Mouse (Mus musculus) urinary bladder, adult 18-20 months (tissue): ENCODE measurements around the gene Gm20721.

ENCODE experiments used
- DNase-seq, 2 experiments: peaks; one replicate each; pipeline ENCODE4 v3.0.0; 2022; ENCODE audit warnings: low spot score in 2 of 2, mixed read lengths in 2 of 2

Gm20721 gene

DNA sequence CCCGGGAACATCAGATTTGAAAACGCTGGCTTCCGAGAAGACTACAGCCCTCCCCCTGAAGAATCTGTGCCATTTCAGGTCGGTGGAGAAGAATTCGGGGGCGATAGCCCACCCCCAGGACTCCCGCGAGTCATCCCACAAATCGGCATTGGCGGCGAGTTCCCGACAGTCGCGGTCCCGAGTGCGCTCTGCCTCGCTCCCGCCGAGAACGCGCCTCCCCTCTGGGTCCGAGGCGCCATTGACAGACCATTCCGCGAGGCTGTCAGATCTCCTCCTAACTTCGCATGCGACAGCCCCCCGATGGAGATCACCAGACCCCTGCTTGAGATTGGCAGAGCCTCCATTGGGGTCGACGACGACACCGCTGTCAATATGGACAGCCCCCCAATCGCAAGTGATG, 48.0 kb downstream of the Gm20721 start:
- DNase-seq = no peak

DNA sequence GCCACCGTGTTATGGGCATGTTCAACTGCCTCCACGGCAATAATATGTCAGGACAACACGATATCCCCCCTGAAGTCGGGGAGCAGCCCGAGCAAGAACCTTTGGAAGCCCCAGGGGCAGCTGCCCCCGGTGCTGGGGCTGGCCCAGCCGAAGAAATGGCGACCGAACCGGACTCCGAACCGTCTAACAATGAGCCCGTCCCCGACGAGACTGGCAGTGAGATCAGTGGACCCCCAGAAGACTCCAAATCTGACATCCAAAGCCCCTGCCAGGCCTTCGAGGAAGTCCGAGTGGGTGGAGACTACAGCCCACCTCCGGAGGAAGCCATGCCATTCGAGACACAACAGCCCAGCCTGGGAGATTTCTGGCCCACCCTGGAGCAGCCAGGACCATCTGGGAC, 48.7 kb downstream of the Gm20721 start:
- DNase-seq = no peak

DNA sequence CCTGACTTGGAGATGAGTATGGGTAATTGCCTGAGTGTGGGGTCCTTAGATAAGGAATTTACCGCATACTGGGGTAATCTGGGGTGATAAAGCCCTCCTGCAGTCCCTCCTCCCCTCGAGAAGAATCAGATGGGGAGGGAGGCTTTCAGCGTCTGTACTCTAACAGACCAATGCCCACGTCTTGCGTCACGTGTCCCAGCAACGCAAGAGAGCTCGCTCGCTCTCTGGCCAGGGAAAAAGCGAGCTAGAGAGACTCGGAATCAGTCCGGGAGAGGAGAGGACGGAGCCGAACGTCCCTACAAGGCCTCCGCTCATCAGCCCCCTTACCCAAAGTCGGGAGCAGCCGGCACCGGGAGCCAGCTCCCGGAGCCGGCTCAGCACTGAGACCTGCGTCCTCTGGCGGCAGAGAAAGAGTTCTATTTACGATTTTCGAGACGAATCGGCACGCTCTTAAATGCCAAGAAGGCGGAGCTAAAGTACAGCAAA, 49.4 kb downstream of the Gm20721 start:
- DNase-seq = no peak

- DNase-seq = no peak
Measured at GRCm38 (mm10) chr2:174295900-174296465, 50.5 kb downstream of the Gm20721 start.

- no peak for DNase-seq
Measured at GRCm38 (mm10) chr2:174295175-174295899, 51.2 kb downstream of the Gm20721 start.

DNA sequence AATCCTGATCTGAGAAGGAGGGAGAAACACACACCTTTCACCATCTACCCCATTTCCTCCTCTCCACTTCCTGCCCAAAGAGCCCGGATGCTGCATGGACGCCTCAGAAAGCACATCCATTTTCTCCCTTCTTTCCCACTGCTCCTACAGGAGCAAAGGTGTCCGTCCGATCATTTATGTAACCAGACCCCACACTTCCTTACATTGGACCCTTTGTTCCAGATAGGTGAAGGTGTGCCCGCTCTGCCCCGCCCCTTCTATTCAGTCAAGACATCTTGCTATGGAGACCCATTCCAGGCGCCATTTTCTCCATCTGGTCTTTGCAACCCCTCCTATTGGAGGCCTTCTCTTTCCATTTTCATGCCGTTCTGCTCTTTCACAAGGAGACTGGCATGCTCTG, 52.1 kb downstream of the Gm20721 start:
- DNase-seq = no peak

GRCm38 (mm10) chr2:174291662-174292030, 54.9 kb downstream of the Gm20721 start:
- no peak for DNase-seq

- no peak for DNase-seq
Measured at GRCm38 (mm10) chr2:174291029-174291661, 55.4 kb downstream of the Gm20721 start.

GRCm38 (mm10) chr2:174288673-174289430, 57.7 kb downstream of the Gm20721 start:
- no peak for DNase-seq

- DNase-seq = no peak
Measured at GRCm38 (mm10) chr2:174287921-174288320, 58.6 kb downstream of the Gm20721 start.

- DNase-seq = no peak
Measured at GRCm38 (mm10) chr2:174285921-174286470, 60.5 kb downstream of the Gm20721 start.

DNA sequence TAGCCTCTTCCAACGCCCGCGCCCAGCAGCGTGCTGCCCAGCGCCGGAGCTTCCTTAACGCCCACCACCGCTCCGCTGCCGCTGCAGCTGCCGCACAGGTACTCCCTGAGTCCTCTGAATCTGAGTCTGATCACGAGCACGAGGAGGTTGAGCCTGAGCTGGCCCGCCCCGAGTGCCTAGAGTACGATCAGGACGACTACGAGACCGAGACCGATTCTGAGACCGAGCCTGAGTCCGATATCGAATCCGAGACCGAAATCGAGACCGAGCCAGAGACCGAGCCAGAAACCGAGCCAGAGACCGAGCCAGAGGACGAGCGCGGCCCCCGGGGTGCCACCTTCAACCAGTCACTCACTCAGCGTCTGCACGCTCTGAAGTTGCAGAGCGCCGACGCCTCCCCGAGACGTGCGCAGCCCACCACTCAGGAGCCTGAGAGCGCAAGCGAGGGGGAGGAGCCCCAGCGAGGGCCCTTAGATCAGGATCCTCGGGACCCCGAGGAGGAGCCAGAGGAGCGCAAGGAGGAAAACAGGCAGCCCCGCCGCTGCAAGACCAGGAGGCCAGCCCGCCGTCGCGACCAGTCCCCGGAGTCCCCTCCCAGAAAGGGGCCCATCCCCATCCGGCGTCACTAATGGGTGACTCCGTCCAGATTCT, 61.6 kb downstream of the Gm20721 start:
- DNase-seq = no peak

DNA sequence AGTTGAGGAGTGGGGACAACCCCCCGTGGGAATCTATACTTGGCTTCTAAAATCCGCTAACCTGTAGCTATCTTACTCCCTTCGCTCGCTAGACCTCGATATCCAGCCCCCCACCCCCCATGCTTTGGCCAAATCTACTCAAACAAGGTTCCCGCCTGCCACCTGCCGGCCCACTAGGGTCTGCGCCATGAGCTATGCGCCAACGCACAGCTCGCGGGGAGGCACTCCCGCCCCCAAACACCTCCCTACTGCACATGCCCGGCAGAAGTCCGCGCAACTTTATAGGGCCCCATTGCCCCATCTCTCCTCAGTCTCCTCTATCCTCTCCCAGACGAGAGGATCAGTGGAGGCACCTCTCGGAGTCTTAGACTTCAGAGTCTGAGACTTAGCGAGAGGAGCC, 62.5 kb downstream of the Gm20721 start, which contains the start of gene Gnas:
TSS of gene Gnas (plus strand) at position 310 of the 400 bp plus-strand sequence.
- no peak for DNase-seq

DNA sequence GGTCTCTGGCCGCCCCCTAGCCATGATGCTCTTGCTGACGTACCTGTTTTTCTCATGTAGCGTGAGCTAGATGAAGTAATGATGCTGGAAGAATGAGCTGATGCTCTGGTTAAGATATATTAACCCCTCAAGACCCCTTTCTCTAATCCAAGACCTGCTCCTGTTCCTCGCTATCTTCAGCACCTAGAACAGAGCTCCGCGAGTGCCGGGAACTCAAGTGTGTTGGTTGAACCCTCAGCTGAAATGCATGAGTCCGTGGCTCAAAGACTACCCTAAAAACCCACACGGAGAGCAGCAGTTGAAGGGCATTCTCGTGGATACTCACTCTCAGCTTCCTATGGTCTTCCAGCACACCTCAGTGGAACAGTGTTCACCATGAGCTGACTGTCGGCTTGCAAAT, 63.2 kb downstream of the Gm20721 start:
- DNase-seq = no peak
